Mouse (Mus musculus) MEL (cell line): Measurements from ENCODE around the gene Gm28635. TPM values are rescaled to one million over a fixed set of nuclear protein-coding genes. Genes with fewer than 3 reads are reported as not detected.
A peak's percentile ranks its signal among the peaks of the same experiment; 100 is the strongest.

Source experiments
- DNase-seq: peaks from one replicate; pipeline ENCODE4 v3.0.0; 2011; ENCODE audit warnings: low read depth, low spot score
- H3K27ac ChIP-seq: 2 replicates; pipeline ENCODE4 v1.5.1; 2012; ENCODE audit warnings: low read depth, mild to moderate bottlenecking, control low read depth, low read length, moderate library complexity; ENCODE audit not compliant: control insufficient read depth
- H3K27me3 ChIP-seq, 2 experiments: fragments of 150-350 bp in 1 of 2; sonication (generic) in 1 of 2; 2 replicates each; pipeline ENCODE4 v1.6.1; 2012; ENCODE audit warnings: low read length in 2 of 2, mild to moderate bottlenecking in 2 of 2, improper control_type of control experiment in 1 of 2, moderate library complexity in 1 of 2; ENCODE audit not compliant: insufficient read depth in 2 of 2, control insufficient read depth in 1 of 2
- H3K36me3 ChIP-seq, 2 experiments: 2 replicates each; pipeline ENCODE4 v1.6.1; 2012 to 2014; ENCODE audit warnings: low read length in 2 of 2, improper control_type of control experiment in 1 of 2, inconsistent platforms in 1 of 2, mild to moderate bottlenecking in 1 of 2; ENCODE audit not compliant: insufficient read depth in 2 of 2, control insufficient read depth in 1 of 2
- H3K4me1 ChIP-seq, 2 experiments: fragments of 150-350 bp in 1 of 2; sonication (generic) in 1 of 2; 2 replicates each; pipeline ENCODE4 v1.6.1; 2012; ENCODE audit warnings: low read length in 2 of 2, improper control_type of control experiment in 1 of 2, mild to moderate bottlenecking in 1 of 2; ENCODE audit not compliant: insufficient read depth in 2 of 2, control insufficient read depth in 1 of 2
- H3K4me3 ChIP-seq, 2 experiments: fragments of 150-350 bp in 1 of 2; sonication (generic) in 1 of 2; 2 replicates each; pipeline ENCODE4 v1.5.1; 2012; ENCODE audit warnings: low read depth in 2 of 2, low read length in 2 of 2, mild to moderate bottlenecking in 2 of 2, moderate library complexity in 2 of 2, control low read depth in 1 of 2, improper control_type of control experiment in 1 of 2; ENCODE audit not compliant: control insufficient read depth in 1 of 2, insufficient read depth in 1 of 2
- H3K79me2 ChIP-seq: 2 replicates; pipeline ENCODE4 v1.6.1; 2012; ENCODE audit warnings: mild to moderate bottlenecking, low read length, moderate library complexity; ENCODE audit not compliant: control insufficient read depth, poor library complexity, insufficient read depth
- H3K9ac ChIP-seq: 2 replicates; pipeline ENCODE4 v1.6.1; 2012; ENCODE audit warnings: low read depth, mild to moderate bottlenecking, control low read depth, low read length, moderate library complexity; ENCODE audit not compliant: control insufficient read depth, poor library complexity, severe bottlenecking
- H3K9me3 ChIP-seq: fragments of 150-350 bp; sonication (generic); replicated peaks from 2 replicates; pipeline ENCODE4 v1.6.1; 2012; ENCODE audit warnings: mild to moderate bottlenecking, low read length, improper control_type of control experiment, moderate library complexity; ENCODE audit not compliant: insufficient read depth
- BHLHE40 ChIP-seq: IDR thresholded peaks from 2 replicates; pipeline ENCODE4 v1.6.1; 2012; ENCODE audit warnings: low read depth, mild to moderate bottlenecking, inconsistent platforms, low read length, improper control_type of control experiment, borderline replicate concordance
- CHD2 ChIP-seq: IDR thresholded peaks from 2 replicates; pipeline ENCODE4 v1.6.1; 2011; ENCODE audit warnings: low read length, improper control_type of control experiment
- CTCF ChIP-seq, 3 experiments: IDR thresholded peaks in 2 of 3; conservative IDR thresholded peaks in 1 of 3; 2 replicates each; pipeline ENCODE4 v1.5.1; 2011 to 2012; ENCODE audit warnings: low read length in 3 of 3, low read depth in 2 of 3, mild to moderate bottlenecking in 2 of 3, improper control_type of control experiment in 1 of 3, inconsistent platforms in 1 of 3, mixed read lengths in 1 of 3, moderate library complexity in 1 of 3; ENCODE audit not compliant: control insufficient read depth in 1 of 3, insufficient read depth in 1 of 3, poor library complexity in 1 of 3, severe bottlenecking in 1 of 3
- E2F4 ChIP-seq: IDR thresholded peaks from 2 replicates; pipeline ENCODE4 v1.6.1; 2011; ENCODE audit warnings: low read depth, low read length, improper control_type of control experiment, borderline replicate concordance
- ELF1 ChIP-seq: IDR thresholded peaks from 2 replicates; pipeline ENCODE4 v1.6.1; 2014; ENCODE audit warnings: low read depth, mild to moderate bottlenecking, inconsistent platforms, low read length, improper control_type of control experiment, moderate library complexity
- EP300 ChIP-seq, 2 experiments: IDR thresholded peaks; 2 replicates each; pipeline ENCODE4 v1.6.1; 2011; ENCODE audit warnings: improper control_type of control experiment in 2 of 2, low read length in 2 of 2, low read depth in 1 of 2, mild to moderate bottlenecking in 1 of 2
- GABPA ChIP-seq: IDR thresholded peaks from 2 replicates; pipeline ENCODE4 v1.6.1; 2012; ENCODE audit warnings: low read depth, mild to moderate bottlenecking, inconsistent platforms, low read length, improper control_type of control experiment, moderate library complexity
- GATA1 ChIP-seq: IDR thresholded peaks from 2 replicates; pipeline ENCODE4 v1.6.1; 2011; ENCODE audit warnings: low read depth, low read length, improper control_type of control experiment
- HCFC1 ChIP-seq: IDR thresholded peaks from 2 replicates; pipeline ENCODE4 v1.6.1; 2012; ENCODE audit warnings: low read depth, mild to moderate bottlenecking, inconsistent platforms, low read length, improper control_type of control experiment, moderate library complexity
- JUND ChIP-seq: IDR thresholded peaks from 2 replicates; pipeline ENCODE4 v1.6.1; 2011; ENCODE audit warnings: low read depth, mild to moderate bottlenecking, improper control_type of control experiment, low read length
- KAT2A ChIP-seq: conservative IDR thresholded peaks from 2 replicates; pipeline ENCODE4 v1.6.1; 2012; ENCODE audit warnings: low read depth, low read length, improper control_type of control experiment, inconsistent platforms
- MAFK ChIP-seq: IDR thresholded peaks from 2 replicates; pipeline ENCODE4 v1.6.1; 2011; ENCODE audit warnings: low read depth, mild to moderate bottlenecking, low read length, improper control_type of control experiment, borderline replicate concordance
- MAX ChIP-seq: IDR thresholded peaks from 2 replicates; pipeline ENCODE4 v1.6.1; 2011; ENCODE audit warnings: low read length, improper control_type of control experiment
- MAZ ChIP-seq: IDR thresholded peaks from 2 replicates; pipeline ENCODE4 v1.6.1; 2012; ENCODE audit warnings: low read depth, mild to moderate bottlenecking, inconsistent platforms, low read length, improper control_type of control experiment
- MEF2A ChIP-seq: IDR thresholded peaks from 2 replicates; pipeline ENCODE4 v1.6.1; 2014; ENCODE audit warnings: low read depth, mild to moderate bottlenecking, inconsistent platforms, low read length, improper control_type of control experiment; ENCODE audit not compliant: poor library complexity, insufficient replicate concordance, severe bottlenecking; ENCODE audit errors: extremely low read depth
- MXI1 ChIP-seq: IDR thresholded peaks from 2 replicates; pipeline ENCODE4 v1.6.1; 2011; ENCODE audit warnings: mild to moderate bottlenecking, low read depth, low read length, improper control_type of control experiment
- MYB ChIP-seq: IDR thresholded peaks from 2 replicates; pipeline ENCODE4 v1.6.1; 2011; ENCODE audit warnings: mild to moderate bottlenecking, low read depth, low read length, improper control_type of control experiment
- MYC ChIP-seq: IDR thresholded peaks from 2 replicates; pipeline ENCODE4 v1.6.1; 2011; ENCODE audit warnings: low read depth, mild to moderate bottlenecking, low read length, improper control_type of control experiment, moderate library complexity
- NELFE ChIP-seq: IDR thresholded peaks from 2 replicates; pipeline ENCODE4 v1.6.1; 2011; ENCODE audit warnings: low read depth, low read length, improper control_type of control experiment
- NRF1 ChIP-seq: IDR thresholded peaks from 2 replicates; pipeline ENCODE4 v1.6.1; 2014; ENCODE audit warnings: low read depth, mild to moderate bottlenecking, inconsistent platforms, low read length, improper control_type of control experiment, moderate library complexity; ENCODE audit not compliant: poor library complexity, insufficient read depth, severe bottlenecking
- POLR2A ChIP-seq, 2 experiments: IDR thresholded peaks; 2 replicates each; pipeline ENCODE4 v1.6.1; 2011 to 2012; ENCODE audit warnings: low read length in 2 of 2, mild to moderate bottlenecking in 2 of 2, control low read depth in 1 of 2, improper control_type of control experiment in 1 of 2, low read depth in 1 of 2, moderate library complexity in 1 of 2; ENCODE audit not compliant: control insufficient read depth in 1 of 2, insufficient read depth in 1 of 2, poor library complexity in 1 of 2
- POLR2AphosphoS2 ChIP-seq: IDR thresholded peaks from 2 replicates; pipeline ENCODE4 v1.6.1; 2011; ENCODE audit warnings: low read length, improper control_type of control experiment
- POLR2AphosphoS5 ChIP-seq: IDR thresholded peaks from 2 replicates; pipeline ENCODE4 v1.6.1; 2012; ENCODE audit warnings: low read depth, borderline replicate concordance, mild to moderate bottlenecking, inconsistent platforms, low read length, moderate library complexity, mixed read lengths
- RAD21 ChIP-seq: IDR thresholded peaks from 2 replicates; pipeline ENCODE4 v1.6.1; 2011; ENCODE audit warnings: mild to moderate bottlenecking, low read depth, low read length, improper control_type of control experiment
- RCOR1 ChIP-seq: IDR thresholded peaks from 2 replicates; pipeline ENCODE4 v1.6.1; 2012; ENCODE audit warnings: low read depth, mild to moderate bottlenecking, inconsistent platforms, low read length, improper control_type of control experiment
- SIN3A ChIP-seq: IDR thresholded peaks from 2 replicates; pipeline ENCODE4 v1.6.1; 2012; ENCODE audit warnings: low read length, improper control_type of control experiment, inconsistent platforms
- SMC3 ChIP-seq: IDR thresholded peaks from 2 replicates; pipeline ENCODE4 v1.6.1; 2011; ENCODE audit warnings: low read depth, low read length, improper control_type of control experiment
- TAL1 ChIP-seq: IDR thresholded peaks from 2 replicates; pipeline ENCODE4 v1.6.1; 2012; ENCODE audit warnings: mild to moderate bottlenecking, inconsistent platforms, low read length, moderate library complexity, mixed read lengths
- TBP ChIP-seq: IDR thresholded peaks from 2 replicates; pipeline ENCODE4 v1.8.0; 2011; ENCODE audit warnings: low read depth, low read length, improper control_type of control experiment
- TCF12 ChIP-seq: IDR thresholded peaks from 2 replicates; pipeline ENCODE4 v1.6.1; 2014; ENCODE audit warnings: low read depth, mild to moderate bottlenecking, inconsistent platforms, low read length, improper control_type of control experiment, moderate library complexity
- UBTF ChIP-seq: IDR thresholded peaks from 2 replicates; pipeline ENCODE4 v1.6.1; 2012; ENCODE audit warnings: low read depth, mild to moderate bottlenecking, inconsistent platforms, low read length, improper control_type of control experiment, moderate library complexity, borderline replicate concordance; ENCODE audit not compliant: insufficient read depth
- USF2 ChIP-seq, 2 experiments: IDR thresholded peaks; 2 replicates each; pipeline ENCODE4 v1.6.1; 2011 to 2012; ENCODE audit warnings: improper control_type of control experiment in 2 of 2, low read length in 2 of 2, borderline replicate concordance in 1 of 2, inconsistent platforms in 1 of 2, low read depth in 1 of 2, mild to moderate bottlenecking in 1 of 2; ENCODE audit not compliant: insufficient read depth in 1 of 2
- ZC3H11A ChIP-seq: IDR thresholded peaks from 2 replicates; pipeline ENCODE4 v1.6.1; 2012; ENCODE audit warnings: low read depth, mild to moderate bottlenecking, inconsistent platforms, low read length, improper control_type of control experiment
- ZKSCAN1 ChIP-seq: IDR thresholded peaks from 2 replicates; pipeline ENCODE4 v1.6.1; 2012; ENCODE audit warnings: low read depth, mild to moderate bottlenecking, inconsistent platforms, low read length, improper control_type of control experiment, moderate library complexity
- ZMIZ1 ChIP-seq: IDR thresholded peaks from 2 replicates; pipeline ENCODE4 v1.6.1; 2012; ENCODE audit warnings: low read depth, mild to moderate bottlenecking, inconsistent platforms, low read length, improper control_type of control experiment, moderate library complexity
- ZNF384 ChIP-seq: IDR thresholded peaks from 2 replicates; pipeline ENCODE4 v1.6.1; 2012; ENCODE audit warnings: low read depth, mild to moderate bottlenecking, inconsistent platforms, low read length, improper control_type of control experiment
- polyA plus RNA-seq, 2 experiments: library from polyadenylated mRNA; stranded (reverse) in 1 of 2; unstranded in 1 of 2; fragments of >175 nt in 1 of 2; fragments of >200 nt in 1 of 2; gene quantifications; 2 replicates each; pipeline versions ENCODE4 v1.2.1 to v1.2.4; 2012; ENCODE audit warnings: low replicate concordance in 2 of 2, low read depth in 1 of 2; ENCODE audit not compliant: insufficient read length in 2 of 2, insufficient read depth in 1 of 2, missing spikeins in 1 of 2
- total RNA-seq: library from RNA; depleted of rRNA; stranded (reverse); fragments of 300-350 nt; gene quantifications from 2 replicates; pipeline ENCODE4 v1.2.3, GENCODE M21; 2012

Gm28635 gene
- total and polyA plus RNA-seq, 3 experiments, result 0.19 TPM; not detected in 2

DNA sequence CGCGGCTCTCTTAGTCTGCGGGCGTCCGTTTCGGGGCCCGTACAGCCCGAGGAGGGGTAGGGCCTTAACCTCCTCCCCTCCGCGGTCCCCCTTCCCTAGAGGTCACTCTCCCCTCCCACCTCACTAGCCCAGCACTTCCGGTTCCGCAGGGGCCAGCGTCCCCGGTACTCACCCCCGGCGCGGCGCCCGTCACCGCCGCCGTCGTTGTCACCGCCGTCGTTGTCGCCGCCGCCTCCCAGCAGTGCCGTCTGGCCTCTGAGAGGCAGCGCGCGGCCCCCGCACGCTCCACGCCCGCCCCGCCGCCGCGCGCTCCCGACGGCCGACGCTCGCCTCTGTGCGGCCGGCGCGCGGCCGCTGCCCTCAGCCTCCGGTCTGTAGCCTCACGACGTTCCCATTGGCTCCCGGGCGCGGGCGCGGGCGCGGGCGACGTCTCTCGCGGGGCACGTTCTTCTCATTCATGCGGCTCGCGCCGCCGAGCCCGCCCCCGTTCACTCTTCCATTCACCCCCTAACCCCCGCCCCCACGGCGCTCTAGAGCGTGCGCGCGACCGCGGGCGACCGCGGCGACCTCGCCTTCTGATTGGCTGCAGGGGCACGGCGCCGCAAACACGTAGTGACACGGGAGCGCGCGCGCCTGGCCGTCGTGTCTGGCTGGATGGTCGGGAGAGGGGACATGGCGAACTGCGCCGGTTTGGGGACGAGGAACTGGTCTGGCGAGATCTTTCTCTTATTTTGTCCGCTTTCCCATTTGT lies 37.1 kb upstream of the Gm28635 start, which contains the start of gene Zdhhc5:
Gene Zdhhc5, minus strand, starts transcription at position 370 of the 751 bp plus-strand sequence.
- H3K4me1 ChIP-seq, result peaks cover 0 to 11% of the 10 kb centered on the region in 2 experiments; a peak in 2 of 4 replicates
- H3K36me3 ChIP-seq, result peaks cover 1 to 23% of the 10 kb centered on the region in 2 experiments
- no peaks in the 10 kb centered on the region for H3K27me3 ChIP-seq
- H3K27ac ChIP-seq, result peak within 1 kb of the TSS; percentile 98
- H3K79me2 ChIP-seq, result peaks cover 35% of the 10 kb centered on the region
- H3K4me3 ChIP-seq, result peak within 1 kb of the TSS; percentile 92
- peak within 1 kb of the TSS; percentile 99 for H3K9ac ChIP-seq
- H3K9me3 ChIP-seq, result no peaks in the 10 kb centered on the region
- DNase-seq, result peak; percentile 98
- peak; percentile 49; the same call in 1 of the 2 replicates for TF ChIP-seq TCF12
- TF ChIP-seq TBP, result peak; percentile 12; the same call in 1 of the 2 replicates
- peak; percentile 73 to 85; a peak in 3 of 4 replicates for TF ChIP-seq POLR2A (IDR thresholded peaks at IDR 0.05; ENCODE audit: control insufficient read depth in 1 of 2, insufficient read depth in 1 of 2, low read depth in 1 of 2, low read length in 2 of 2, poor library complexity in 1 of 2)
- TF ChIP-seq KAT2A, result no peak
- TF ChIP-seq BHLHE40, result no peak
- TF ChIP-seq EP300 (IDR thresholded peaks at IDR 0.05; ENCODE audit: low read depth in 1 of 2, low read length in 2 of 2), result peak in 1 of 2 experiments; percentile 24; a peak in 1 of 4 replicates
- TF ChIP-seq MAZ, result peak; percentile 60
- TF ChIP-seq USF2 (IDR thresholded peaks at IDR 0.05; ENCODE audit: borderline replicate concordance in 1 of 2, insufficient read depth in 1 of 2, low read depth in 1 of 2, low read length in 2 of 2), result no peak
- no peak for TF ChIP-seq E2F4
- TF ChIP-seq ZC3H11A, result no peak
- TF ChIP-seq POLR2AphosphoS5, result no peak
- TF ChIP-seq ZKSCAN1, result no peak
- no peak for TF ChIP-seq MYB
- TF ChIP-seq RAD21, result no peak
- no peak for TF ChIP-seq SMC3
- no peak for TF ChIP-seq ZNF384
- TF ChIP-seq MAFK, result no peak
- no peak for TF ChIP-seq GABPA
- TF ChIP-seq MAX, result peak; percentile 64; the same call in 1 of the 2 replicates
- TF ChIP-seq TAL1, result no peak
- TF ChIP-seq SIN3A, result no peak; the same call in 1 of the 2 replicates
- TF ChIP-seq NELFE, result peak; percentile 93
- TF ChIP-seq GATA1, result no peak
- no peak for TF ChIP-seq RCOR1
- peak; percentile 49; the same call in 1 of the 2 replicates for TF ChIP-seq ELF1
- no peak for TF ChIP-seq UBTF
- no peak for TF ChIP-seq CTCF (IDR thresholded peaks at IDR 0.05 in 2 of 3, conservative IDR thresholded peaks at IDR 0.05 in 1 of 3; ENCODE audit: control insufficient read depth in 1 of 3, insufficient read depth in 1 of 3, low read depth in 2 of 3, low read length in 3 of 3, poor library complexity in 1 of 3, severe bottlenecking in 1 of 3)
- no peak for TF ChIP-seq CHD2
- peak; percentile 39 for TF ChIP-seq MXI1
- peak; percentile 77 for TF ChIP-seq POLR2AphosphoS2
- TF ChIP-seq HCFC1, result no peak
- TF ChIP-seq MYC, result no peak
- TF ChIP-seq JUND, result no peak
- TF ChIP-seq MEF2A, result no peak
- TF ChIP-seq NRF1, result peak; percentile 59
- peak; percentile 85 for TF ChIP-seq ZMIZ1
